Mouse (Mus musculus) urinary bladder, postnatal 36 days (tissue): ENCODE data around the gene Carns1.
A peak's percentile ranks its signal among the peaks of the same experiment; 100 is the strongest.

ENCODE experiments used
- DNase-seq, 2 experiments: peaks; one replicate each; pipeline ENCODE4 v3.0.0; 2022; ENCODE audit warnings: low spot score in 2 of 2, mixed read lengths in 1 of 2

Gene Carns1

DNA sequence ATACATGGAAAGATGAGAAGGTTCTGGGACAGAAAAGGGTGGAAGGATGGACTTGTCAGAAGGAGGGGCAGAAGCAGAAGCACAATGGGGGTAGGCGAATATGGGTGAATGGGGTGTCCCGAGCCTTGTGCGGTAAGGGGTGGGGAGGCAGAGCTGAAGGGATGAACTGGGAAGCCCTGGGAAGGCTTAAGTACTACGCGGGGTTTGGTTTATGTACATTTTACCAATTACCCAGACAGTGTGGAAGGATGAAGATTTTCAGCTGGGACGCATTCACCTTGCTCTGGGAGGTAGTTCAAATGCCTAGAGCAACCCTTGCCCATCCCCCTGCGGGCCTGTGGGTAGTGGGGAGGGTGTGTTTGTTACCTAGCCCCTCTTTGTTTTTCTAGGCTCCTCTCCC lies 26.9 kb upstream of the Carns1 start:
- DNase-seq = no peak

GRCm38 (mm10) chr19:4201291-4201909 lies 26.1 kb upstream of the Carns1 start, which contains the start of gene Rad9a:
TSS of gene Rad9a (minus strand) at chr19:4201662.
- peak; percentile 94 to 96 for DNase-seq

DNA sequence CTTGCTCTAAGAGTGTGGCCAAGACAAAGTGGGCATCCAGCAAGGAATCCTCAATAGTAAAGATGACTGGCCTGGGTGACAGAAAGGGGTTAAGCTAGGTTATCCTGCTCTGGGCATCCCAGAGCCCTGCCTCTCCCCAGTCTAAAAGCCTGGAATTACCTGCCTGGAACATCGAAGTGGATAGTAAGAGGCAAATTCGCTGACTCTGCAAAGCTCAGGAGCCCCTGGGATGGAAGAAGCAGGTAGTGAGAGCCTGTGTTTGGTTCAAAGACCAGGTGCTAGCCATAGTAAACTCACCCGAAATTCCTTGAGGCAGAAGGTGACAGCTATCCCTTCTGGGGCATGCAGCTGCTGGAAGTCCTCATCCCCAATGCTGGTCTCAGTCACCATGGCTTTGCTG lies 21.9 kb upstream of the Carns1 start:
- DNase-seq = no peak

GRCm38 (mm10) chr19:4196548-4196947 lies 21.3 kb upstream of the Carns1 start:
- peak in 1 of 2 experiments; percentile 49 for DNase-seq

DNA sequence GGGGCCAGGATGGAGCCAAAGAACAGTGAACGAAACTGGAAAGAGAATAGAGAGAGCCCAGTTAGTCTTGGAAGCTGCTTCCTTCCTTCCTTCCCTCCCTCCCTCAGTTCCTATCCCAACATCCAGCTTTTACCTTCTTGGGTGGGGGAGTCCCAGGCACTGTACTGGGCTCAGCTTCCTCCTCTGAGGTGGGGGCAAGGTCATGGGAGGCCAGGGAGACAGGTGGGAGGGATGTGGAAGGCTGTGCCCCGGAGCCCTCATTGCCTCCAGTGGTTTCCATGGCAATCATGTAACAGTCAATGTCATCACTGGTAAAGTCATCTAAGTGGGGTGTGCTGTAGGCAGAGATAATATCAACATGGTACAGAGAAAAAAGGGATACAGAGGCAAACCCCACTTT lies 20.8 kb upstream of the Carns1 start:
- no peak for DNase-seq

GRCm38 (mm10) chr19:4194776-4195650 lies 19.7 kb upstream of the Carns1 start:
- DNase-seq = no peak

- no peak for DNase-seq
Observed at GRCm38 (mm10) chr19:4194021-4194724, 18.9 kb upstream of the Carns1 start.

DNA sequence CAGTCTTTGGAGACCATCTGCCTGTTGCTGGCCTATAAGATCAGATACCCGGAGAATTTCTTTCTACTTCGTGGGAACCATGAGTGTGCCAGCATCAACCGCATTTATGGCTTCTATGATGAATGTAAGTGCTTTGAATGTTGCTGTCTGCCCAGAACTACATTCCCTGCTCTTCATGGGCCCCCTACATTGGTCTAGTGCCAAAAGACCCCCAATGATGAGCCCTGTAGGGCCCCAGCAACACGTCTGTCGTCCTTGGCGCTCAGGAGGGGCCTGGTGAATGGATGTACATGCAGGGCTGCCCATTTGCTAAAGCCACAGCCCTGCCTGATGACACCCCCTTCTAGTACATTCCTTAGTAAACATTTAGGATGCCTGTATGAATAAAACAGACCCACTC lies 17.9 kb upstream of the Carns1 start:
- DNase-seq = no peak

- no peak for DNase-seq
Observed at GRCm38 (mm10) chr19:4192251-4192985, 17.1 kb upstream of the Carns1 start.

GRCm38 (mm10) chr19:4191528-4192250 lies 16.4 kb upstream of the Carns1 start, which contains the start of gene Ppp1ca:
TSS of gene Ppp1ca (plus strand) at chr19:4192065.
- DNase-seq = peak; percentile 88 to 96

DNA sequence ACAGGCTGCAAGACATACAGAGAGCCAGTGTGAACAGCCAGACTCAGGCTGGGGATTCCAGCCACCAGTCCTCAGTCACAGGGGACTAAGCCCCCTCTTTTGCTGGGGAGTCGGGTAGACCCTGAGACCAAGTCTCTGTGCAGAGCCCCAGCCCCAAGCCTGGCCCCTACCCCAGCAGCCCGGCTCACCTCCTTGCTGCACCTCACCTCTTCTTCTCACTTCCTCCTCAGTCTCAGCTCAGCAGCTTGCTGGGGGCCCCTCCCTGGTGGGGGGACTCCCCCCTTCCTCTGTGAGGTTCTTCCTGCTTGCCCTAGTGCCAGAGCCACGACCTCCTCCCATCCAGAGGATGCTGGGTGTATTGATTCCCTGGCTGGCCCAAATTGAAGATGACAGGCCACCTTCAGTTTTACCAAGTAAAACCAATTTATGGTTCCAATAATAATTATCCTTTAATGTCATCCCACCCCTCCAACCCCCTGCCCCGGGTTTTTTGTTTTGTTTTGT lies 15.6 kb upstream of the Carns1 start, which contains the start of gene Tbc1d10c:
Tbc1d10c (minus strand) TSS at position 454 of the 504 bp plus-strand sequence.
- no peak for DNase-seq

DNA sequence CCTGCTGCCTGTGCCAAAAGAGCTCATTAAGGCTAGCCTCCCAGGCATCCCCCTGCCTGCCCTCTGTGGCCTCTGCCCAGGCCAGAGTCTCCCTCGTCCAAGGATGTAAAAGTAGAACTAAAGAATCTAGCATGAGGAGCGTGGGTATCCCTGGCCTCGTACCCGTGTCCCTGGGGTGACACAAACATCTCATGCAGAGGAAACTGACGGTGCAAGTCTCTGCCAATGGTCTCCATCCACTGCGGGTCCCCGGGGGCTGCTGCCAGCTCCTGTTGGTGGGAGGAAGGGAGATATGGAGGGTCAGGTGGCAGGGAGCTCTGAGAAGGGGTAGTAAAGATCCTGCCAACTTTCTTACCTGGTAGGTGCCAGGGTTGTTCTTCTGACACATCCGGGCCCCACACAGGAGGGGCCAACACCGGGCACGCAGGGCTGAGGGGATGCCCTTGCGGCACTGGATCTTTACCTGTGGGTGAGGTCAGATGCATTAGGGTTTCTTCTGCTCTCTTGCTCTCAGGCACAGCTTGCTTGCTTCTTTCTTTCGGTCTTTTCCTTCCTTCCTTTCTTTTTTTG lies 13.9 kb upstream of the Carns1 start:
- DNase-seq = no peak

DNA sequence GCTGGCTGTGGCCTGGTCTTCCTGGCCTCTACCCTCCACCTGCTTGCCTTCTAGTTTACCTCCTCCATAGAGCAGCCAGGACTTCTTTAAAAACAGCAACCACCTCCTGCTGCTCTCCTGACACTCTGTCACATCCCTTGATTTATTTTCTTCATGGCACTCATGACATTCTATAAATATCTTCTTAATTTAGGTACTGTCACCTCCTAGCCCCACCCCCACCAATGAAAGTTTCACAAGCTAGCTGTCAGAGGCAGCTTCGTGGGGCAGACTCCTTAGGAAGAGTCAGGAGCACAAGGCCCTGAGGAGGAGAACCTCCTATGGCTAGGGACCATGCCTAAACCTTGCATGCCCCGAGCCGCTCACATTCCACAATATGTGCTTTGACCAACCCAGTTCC lies 12.0 kb upstream of the Carns1 start:
- no peak for DNase-seq

DNA sequence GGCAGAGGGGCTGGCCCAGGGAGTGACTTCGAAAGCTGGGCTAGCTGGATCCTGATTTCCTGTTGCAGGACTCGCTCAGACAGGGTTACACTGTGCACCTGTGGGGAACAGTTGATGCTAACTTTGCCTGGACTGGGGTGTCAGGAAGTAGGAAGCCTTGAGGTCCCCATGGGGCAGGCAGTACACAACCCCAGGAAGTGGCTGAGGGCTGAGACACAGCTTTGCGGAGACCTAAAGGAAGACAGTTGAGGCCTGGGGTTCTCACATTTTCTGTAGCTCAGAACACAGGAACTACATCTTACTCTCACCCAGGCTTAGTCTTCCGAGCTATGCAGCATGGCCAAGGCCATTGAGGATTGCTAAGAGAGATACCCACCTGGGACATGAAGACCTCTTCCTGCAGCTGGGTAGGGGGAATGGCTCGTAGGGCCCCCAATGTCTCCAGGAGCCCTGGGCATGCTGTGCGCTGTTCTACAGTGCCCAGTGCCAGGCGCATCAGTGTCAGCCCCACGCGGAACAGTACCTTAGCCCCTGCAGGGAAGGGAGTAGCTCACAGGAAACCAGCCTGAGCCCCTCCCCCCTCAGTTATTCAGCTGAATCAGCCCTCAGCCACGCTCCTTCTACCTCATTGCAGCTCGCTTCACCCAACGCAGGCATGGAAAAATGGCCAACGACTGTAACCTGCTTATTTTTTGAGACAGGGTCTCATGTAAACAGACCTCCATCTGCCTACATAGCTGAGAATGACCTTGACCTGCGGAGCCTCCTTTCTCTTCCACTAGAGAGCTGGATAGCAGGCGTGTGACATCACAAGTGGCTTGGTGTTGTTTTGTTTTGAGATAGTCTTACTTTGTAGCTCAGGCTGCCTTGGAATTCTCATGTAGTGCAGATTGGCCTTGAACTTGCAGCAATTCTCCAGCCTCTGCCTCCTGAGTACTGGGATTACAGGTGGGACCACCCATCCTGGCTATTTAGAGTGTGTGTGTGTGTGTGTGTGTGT lies 10.0 kb upstream of the Carns1 start:
- no peak for DNase-seq

GRCm38 (mm10) chr19:4183689-4184088 lies 8.4 kb upstream of the Carns1 start:
- DNase-seq = no peak

- peak in 1 of 2 experiments; percentile 59 for DNase-seq
Observed at GRCm38 (mm10) chr19:4181892-4182291, 6.6 kb upstream of the Carns1 start.

DNA sequence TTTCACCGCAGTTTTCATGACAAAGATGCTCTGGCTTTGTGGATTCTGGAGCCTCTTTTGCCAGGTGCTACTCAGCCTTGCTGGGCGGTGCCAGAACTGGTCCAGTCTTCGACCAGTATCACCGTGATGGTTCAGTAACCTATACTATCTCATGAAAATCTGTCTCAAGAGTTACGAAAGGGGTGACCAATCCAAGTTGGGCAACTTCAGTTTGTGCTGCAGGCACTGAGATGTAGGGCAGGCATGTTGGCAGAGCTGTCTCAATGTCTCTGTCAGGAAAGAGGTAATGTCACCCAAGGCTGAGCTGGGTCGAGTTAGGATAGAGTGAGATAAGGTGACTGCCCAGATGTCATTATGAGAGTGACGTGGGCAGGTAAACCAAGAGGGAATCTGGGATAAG lies 5.1 kb upstream of the Carns1 start:
- no peak for DNase-seq

DNA sequence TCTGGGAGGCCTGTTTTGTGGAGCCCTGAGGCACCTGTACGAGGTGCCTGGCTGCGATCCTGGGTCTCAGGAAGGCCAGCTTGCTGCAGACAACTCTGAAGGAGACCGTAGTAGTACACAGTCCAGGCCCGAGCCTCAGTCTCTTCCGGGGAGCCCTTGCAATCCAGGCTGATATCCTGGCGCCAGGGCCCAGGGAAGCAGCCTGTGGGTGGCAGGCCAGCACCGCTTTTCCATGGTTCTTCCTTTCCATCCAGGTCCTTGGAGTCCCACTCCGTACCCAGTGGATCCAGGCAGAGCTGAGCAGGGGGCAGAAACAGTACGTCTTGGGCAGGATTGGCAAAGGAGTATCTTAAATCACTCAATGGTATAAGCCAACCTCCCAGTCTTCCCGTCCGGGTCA lies 2.4 kb downstream of the Carns1 start:
- DNase-seq = no peak
